Mouse (Mus musculus): Measurements from ENCODE around the gene Cldn16.

DNA sequence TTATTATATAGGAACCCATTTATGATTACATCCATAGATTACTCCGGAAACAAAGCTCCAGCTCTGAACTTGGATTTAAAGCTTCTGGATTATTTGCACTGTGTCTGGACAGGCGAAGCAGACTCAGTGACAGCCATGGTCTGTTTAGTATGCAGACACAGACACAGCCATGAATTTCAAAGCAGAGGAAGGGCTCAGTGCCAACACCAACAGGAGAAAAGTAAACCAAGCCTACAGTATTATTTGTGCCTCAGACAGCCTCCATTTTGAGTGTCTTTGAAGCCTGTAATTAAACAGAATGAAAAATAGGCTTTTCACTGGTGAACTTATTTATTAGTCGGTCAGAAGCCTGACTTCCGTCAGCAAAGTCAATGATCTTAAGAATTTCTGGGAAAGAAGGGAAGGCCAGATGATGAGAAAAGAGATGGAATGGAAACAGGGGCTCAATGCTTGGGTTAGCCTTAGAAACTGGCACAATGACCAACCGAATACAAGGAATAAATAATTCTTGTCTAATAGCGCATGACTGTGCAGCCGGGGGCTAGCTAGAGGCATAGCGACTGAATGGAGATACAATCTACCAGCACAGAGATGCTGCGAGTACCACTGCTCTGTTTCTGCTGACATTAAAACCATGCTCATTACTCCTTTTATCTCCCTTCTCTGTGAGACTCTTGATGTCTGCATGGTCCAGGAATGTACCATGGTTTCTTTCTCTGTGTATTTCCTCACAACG lies 65.2 kb downstream of the Cldn16 start:
- TF ChIP-seq RCOR1 (IDR thresholded peaks at IDR 0.05; ENCODE audit: low read depth, low read length) (no peak), POLR2A (IDR thresholded peaks at IDR 0.05; ENCODE audit: control insufficient read depth in 1 of 2, insufficient read depth in 1 of 2, low read depth in 1 of 2, low read length in 2 of 2, poor library complexity in 1 of 2) (no peak), MXI1 (IDR thresholded peaks at IDR 0.05; ENCODE audit: low read depth, low read length) (no peak), ZNF384 (IDR thresholded peaks at IDR 0.05; ENCODE audit: low read depth, low read length) (no peak), POLR2AphosphoS2 (IDR thresholded peaks at IDR 0.05; ENCODE audit: low read length) (no peak), SMC3 (IDR thresholded peaks at IDR 0.05; ENCODE audit: low read depth, low read length) (no peak), CTCF (IDR thresholded peaks at IDR 0.05 in 2 of 3, conservative IDR thresholded peaks at IDR 0.05 in 1 of 3; ENCODE audit: control insufficient read depth in 1 of 3, insufficient read depth in 1 of 3, low read depth in 2 of 3, low read length in 3 of 3, poor library complexity in 1 of 3, severe bottlenecking in 1 of 3) (no peak), ZMIZ1 (IDR thresholded peaks at IDR 0.05; ENCODE audit: low read depth, low read length) (no peak), TBP (IDR thresholded peaks at IDR 0.05; ENCODE audit: low read depth, low read length) (no peak), TCF12 (IDR thresholded peaks at IDR 0.05; ENCODE audit: low read depth, low read length) (no peak), EP300 (IDR thresholded peaks at IDR 0.05; ENCODE audit: low read depth in 1 of 2, low read length in 2 of 2) (no peak)
